ENCODE assay signal across 12 mouse cellular contexts in the genomic region with DNA sequence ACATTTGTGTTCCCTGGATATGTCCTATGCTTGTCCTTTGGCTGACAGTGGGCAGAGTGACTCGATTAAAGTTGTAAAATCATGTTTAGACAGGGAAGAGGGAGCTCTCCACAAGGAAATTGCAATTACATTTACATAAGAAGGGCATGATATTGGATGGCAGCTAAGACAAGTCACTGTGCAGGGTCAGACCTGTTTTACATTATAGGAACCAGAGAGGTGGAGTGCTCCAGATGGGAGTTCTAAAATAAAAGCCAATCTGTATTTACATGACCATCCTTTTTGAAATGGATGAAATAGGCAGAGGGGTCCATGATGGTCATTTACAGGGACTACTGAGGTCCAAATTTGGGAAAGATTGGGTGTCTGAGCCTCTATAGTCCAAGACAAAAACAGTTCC.
DNase-seq lines count a peak whose midpoint lies in the region; ATAC-seq lines count a peak whose summit lies in the region.
"Had no signal": no experiment of that assay in that cellular context is flagged by ENCODE, and none has a peak within 500 bp of the region (broad histone marks: within the 10 kb centered on the region; RNA-seq: fewer than 3 reads in every experiment).

No protein-coding gene starts in this region.

- H3K27ac ChIP-seq in midbrain, embryonic 12.5 days (replicated peaks), result no peak overlapping the region
- H3K27ac ChIP-seq in midbrain, embryonic 11.5 days (ENCODE audit: low read depth, low read length), result no peak overlapping the region
- H3K27ac ChIP-seq in limb, embryonic 11.5 days (replicated peaks; ENCODE audit: low read depth, low read length), result peak overlapping the region; percentile 60
- 0 out of 2 replicates have a peak overlapping the region, but pooled peaks have one; percentile 42 for H3K27ac ChIP-seq in neural tube, embryonic 15.5 days (replicated peaks)
- H3K27ac ChIP-seq: heart, adult 2 months; liver, embryonic 12.5 days had no signal

- 0 out of 2 replicates have a peak, but pooled peaks have one; percentile 35 for ATAC-seq in midbrain, embryonic 12.5 days (ENCODE audit: low FRiP score, low read depth)
- no peak for ATAC-seq in midbrain, embryonic 11.5 days (ENCODE audit: low FRiP score)
- ATAC-seq in limb, embryonic 11.5 days (ENCODE audit: insufficient number of reproducible peaks, low FRiP score, low TSS enrichment, low read depth), result peak; percentile 37; the same call in 1 of the 2 replicates
- peak; percentile 33; the same call in 1 of the 2 replicates for ATAC-seq in neural tube, embryonic 15.5 days (ENCODE audit: low FRiP score)
- ATAC-seq: liver, embryonic 12.5 days had no signal

- no peak overlapping the region for H3K4me3 ChIP-seq in midbrain, embryonic 12.5 days
- no peak overlapping the region for H3K4me3 ChIP-seq in midbrain, embryonic 11.5 days (ENCODE audit: low read depth, low read length)
- no peak overlapping the region for H3K4me3 ChIP-seq in limb, embryonic 11.5 days (ENCODE audit: low read depth, low read length)
- H3K4me3 ChIP-seq in neural tube, embryonic 15.5 days (replicated peaks), result no peak overlapping the region
- H3K4me3 ChIP-seq: heart, adult 2 months; liver, embryonic 12.5 days had no signal

- H3K4me2 ChIP-seq in midbrain, embryonic 12.5 days (replicated peaks), result no peak overlapping the region
- H3K4me2 ChIP-seq in midbrain, embryonic 11.5 days, result no peak overlapping the region
- no peak overlapping the region for H3K4me2 ChIP-seq in limb, embryonic 11.5 days (ENCODE audit: low read depth, severe bottlenecking)
- no peak overlapping the region for H3K4me2 ChIP-seq in neural tube, embryonic 15.5 days
- H3K4me2 ChIP-seq: liver, embryonic 12.5 days; lung, embryonic 14.5 days had no signal

- DNase-seq in midbrain, embryonic 11.5 days (ENCODE audit: low spot score, missing footprints), result no peak
- peak; percentile 29 for DNase-seq in forelimb bud, embryonic 11.5 days (ENCODE audit: low read depth, low spot score)
- peak; percentile 32 for DNase-seq in limb, embryonic 11.5 days (ENCODE audit: low spot score)
- no peak for DNase-seq in cerebellum, adult 8-10 months
- no peak for DNase-seq in right cerebral cortex, adult 2 months (ENCODE audit: low spot score in 2 of 2)
- DNase-seq: cerebellum, adult 9-11 months; heart, adult 2 months; lung, postnatal 4 days had no signal

- peaks cover 4% of the 10 kb centered on the region; the same call in 1 of the 2 replicates for H3K9me3 ChIP-seq in midbrain, embryonic 12.5 days
- no peaks in the 10 kb centered on the region for H3K9me3 ChIP-seq in midbrain, embryonic 11.5 days (ENCODE audit: control insufficient read depth, low read length)
- H3K9me3 ChIP-seq in limb, embryonic 11.5 days (ENCODE audit: control insufficient read depth, low read length), result no peaks in the 10 kb centered on the region
- no peaks in the 10 kb centered on the region for H3K9me3 ChIP-seq in neural tube, embryonic 15.5 days (replicated peaks)
- H3K9me3 ChIP-seq: liver, embryonic 12.5 days had no signal

- WGBS in midbrain, embryonic 12.5 days, result 62% methylated on average over 1 of the region's 1 CpGs
- WGBS in midbrain, embryonic 11.5 days, result 55% methylated on average over 1 of the region's 1 CpGs
- 42% methylated on average over 1 of the region's 1 CpGs for WGBS in limb, embryonic 11.5 days
- WGBS in neural tube, embryonic 15.5 days, result 15% methylated on average over 1 of the region's 1 CpGs

- H3K36me3 ChIP-seq in midbrain, embryonic 12.5 days, result no peaks in the 10 kb centered on the region
- H3K36me3 ChIP-seq in midbrain, embryonic 11.5 days (ENCODE audit: control insufficient read depth, insufficient read depth, low read length), result no peaks in the 10 kb centered on the region
- H3K36me3 ChIP-seq in limb, embryonic 11.5 days (ENCODE audit: control insufficient read depth, insufficient read depth, low read length), result no peaks in the 10 kb centered on the region
- no peaks in the 10 kb centered on the region for H3K36me3 ChIP-seq in neural tube, embryonic 15.5 days
- H3K36me3 ChIP-seq: liver, embryonic 12.5 days had no signal

- peaks cover 14% of the 10 kb centered on the region for H3K4me1 ChIP-seq in midbrain, embryonic 12.5 days
- no peaks in the 10 kb centered on the region for H3K4me1 ChIP-seq in midbrain, embryonic 11.5 days (ENCODE audit: control insufficient read depth, insufficient read depth, low read length)
- peaks cover 17% of the 10 kb centered on the region for H3K4me1 ChIP-seq in limb, embryonic 11.5 days (ENCODE audit: control insufficient read depth, insufficient read depth, low read length)
- H3K4me1 ChIP-seq in neural tube, embryonic 15.5 days, result peaks cover 13% of the 10 kb centered on the region
- H3K4me1 ChIP-seq: liver, embryonic 12.5 days had no signal

- H3K27me3 ChIP-seq in midbrain, embryonic 12.5 days, result no peaks in the 10 kb centered on the region
- H3K27me3 ChIP-seq in midbrain, embryonic 11.5 days (ENCODE audit: control insufficient read depth, insufficient read depth, low read length), result no peaks in the 10 kb centered on the region
- H3K27me3 ChIP-seq in limb, embryonic 11.5 days (ENCODE audit: control insufficient read depth, insufficient read depth, low read length), result no peaks in the 10 kb centered on the region
- H3K27me3 ChIP-seq in neural tube, embryonic 15.5 days (replicated peaks), result no peaks in the 10 kb centered on the region
- H3K27me3 ChIP-seq: liver, embryonic 12.5 days had no signal

- no peak overlapping the region for H3K9ac ChIP-seq in midbrain, embryonic 12.5 days (replicated peaks)
- H3K9ac ChIP-seq in midbrain, embryonic 11.5 days (ENCODE audit: low read length), result no peak overlapping the region
- H3K9ac ChIP-seq in limb, embryonic 11.5 days (ENCODE audit: low read length), result no peak overlapping the region; the same call in 1 of the 2 replicates
- no peak overlapping the region for H3K9ac ChIP-seq in neural tube, embryonic 15.5 days (replicated peaks)
- H3K9ac ChIP-seq: liver, embryonic 12.5 days; lung, embryonic 14.5 days had no signal

Comparison
In these comparisons a context has a peak if more than half of its experiments do, and no peak if none do; other contexts are left out.
1. H3K27ac ChIP-seq: peak in limb, embryonic 11.5 days (single experiment) and neural tube, embryonic 15.5 days (single experiment); none in midbrain, embryonic 12.5 days (single experiment) and midbrain, embryonic 11.5 days (single experiment).
2. DNase-seq: peak in forelimb bud, embryonic 11.5 days (single experiment) and limb, embryonic 11.5 days (single experiment); none in midbrain, embryonic 11.5 days (single experiment), cerebellum, adult 8-10 months (single experiment) and right cerebral cortex, adult 2 months (0 of 2).